Mouse (Mus musculus): ENCODE data around the gene Fmnl2.

Gene Fmnl2

GRCm38 (mm10) chr2:53101885-53102740 is 244.5 kb downstream of the Fmnl2 start:
- peak; percentile 43 for DNase-seq (ENCODE audit: low read depth, low spot score)

GRCm38 (mm10) chr2:53102901-53103300 is 245.2 kb downstream of the Fmnl2 start:
- DNase-seq (ENCODE audit: low read depth, low spot score), result no peak

GRCm38 (mm10) chr2:53105408-53105807 is 247.7 kb downstream of the Fmnl2 start:
- DNase-seq (ENCODE audit: low read depth, low spot score), result no peak

GRCm38 (mm10) chr2:53106056-53106455 is 248.4 kb downstream of the Fmnl2 start:
- DNase-seq (ENCODE audit: low read depth, low spot score), result no peak

GRCm38 (mm10) chr2:53106472-53106871 is 248.8 kb downstream of the Fmnl2 start:
- no peak for DNase-seq (ENCODE audit: low read depth, low spot score)

- DNase-seq (ENCODE audit: low read depth, low spot score), result no peak
These were observed 250.9 kb downstream of the Fmnl2 start for GRCm38 (mm10) chr2:53108547-53108946.

GRCm38 (mm10) chr2:53121797-53122196 is 264.1 kb downstream of the Fmnl2 start:
- DNase-seq (ENCODE audit: low read depth, low spot score), result peak; percentile 46

DNA sequence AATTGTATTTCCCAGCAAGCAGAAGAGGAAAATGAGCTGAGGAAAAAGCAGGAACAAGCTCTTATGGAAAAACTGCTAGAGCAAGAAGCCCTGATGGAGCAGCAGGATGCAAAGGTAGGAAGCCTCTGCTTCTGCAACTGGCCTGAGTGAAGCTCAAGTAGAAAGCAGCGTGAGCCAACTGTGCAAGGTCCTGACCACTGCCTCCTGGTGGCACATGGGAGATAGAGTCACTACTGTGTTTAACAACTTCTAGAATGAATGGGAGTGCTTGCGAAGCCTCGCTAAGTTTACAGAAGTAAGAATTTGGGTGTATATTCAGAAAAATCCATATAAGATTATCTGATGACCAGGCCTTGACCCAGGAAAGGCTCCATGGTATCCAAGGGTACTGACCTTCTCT is 268.3 kb downstream of the Fmnl2 start:
- DNase-seq (ENCODE audit: low read depth, low spot score), result no peak

- no peak for DNase-seq (ENCODE audit: low read depth, low spot score)
These were observed 271.4 kb downstream of the Fmnl2 start for GRCm38 (mm10) chr2:53129070-53129469.

DNA sequence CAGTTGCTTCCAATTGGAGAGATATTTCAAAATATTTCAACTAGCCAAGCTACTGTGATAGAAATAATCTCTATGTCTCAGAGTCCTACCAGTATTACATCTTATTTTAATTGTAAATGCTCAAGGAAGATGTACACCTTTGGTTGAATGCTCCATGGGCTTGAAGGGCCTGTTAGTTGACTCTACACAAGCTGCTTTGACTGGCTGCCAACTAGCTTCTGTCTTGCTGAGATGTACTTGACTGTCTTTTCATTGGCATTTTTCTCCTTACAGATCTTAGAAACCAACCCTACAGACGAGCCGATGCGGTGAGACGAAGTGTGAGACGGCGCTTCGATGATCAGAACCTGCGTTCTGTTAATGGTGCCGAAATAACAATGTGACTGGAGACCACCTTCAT is 273.9 kb downstream of the Fmnl2 start:
- DNase-seq (ENCODE audit: low read depth, low spot score), result no peak

- DNase-seq (ENCODE audit: low read depth, low spot score), result no peak
These were observed 289.2 kb downstream of the Fmnl2 start for GRCm38 (mm10) chr2:53146852-53147251.

GRCm38 (mm10) chr2:53173966-53174365 is 316.3 kb downstream of the Fmnl2 start:
- no peak for DNase-seq (ENCODE audit: low read depth, low spot score)

GRCm38 (mm10) chr2:53178966-53179365 is 321.3 kb downstream of the Fmnl2 start:
- DNase-seq (ENCODE audit: low read depth, low spot score), result no peak

- DNase-seq (ENCODE audit: low read depth, low spot score), result no peak
These were observed 322.2 kb downstream of the Fmnl2 start for GRCm38 (mm10) chr2:53179876-53180275.

All from A20 (cell line).